Mouse (Mus musculus) lung, postnatal 0 days (tissue): ENCODE measurements around the gene Bloc1s1.

ENCODE experiments used
- CTCF ChIP-seq: IDR thresholded peaks from 2 replicates; pipeline ENCODE4 v1.5.1; 2016; ENCODE audit warnings: antibody characterized with exemption, mild to moderate bottlenecking
- EP300 ChIP-seq: IDR thresholded peaks from 2 replicates; pipeline ENCODE4 v1.6.1; 2016; ENCODE audit warnings: antibody characterized with exemption, mild to moderate bottlenecking, control low read depth

DNA sequence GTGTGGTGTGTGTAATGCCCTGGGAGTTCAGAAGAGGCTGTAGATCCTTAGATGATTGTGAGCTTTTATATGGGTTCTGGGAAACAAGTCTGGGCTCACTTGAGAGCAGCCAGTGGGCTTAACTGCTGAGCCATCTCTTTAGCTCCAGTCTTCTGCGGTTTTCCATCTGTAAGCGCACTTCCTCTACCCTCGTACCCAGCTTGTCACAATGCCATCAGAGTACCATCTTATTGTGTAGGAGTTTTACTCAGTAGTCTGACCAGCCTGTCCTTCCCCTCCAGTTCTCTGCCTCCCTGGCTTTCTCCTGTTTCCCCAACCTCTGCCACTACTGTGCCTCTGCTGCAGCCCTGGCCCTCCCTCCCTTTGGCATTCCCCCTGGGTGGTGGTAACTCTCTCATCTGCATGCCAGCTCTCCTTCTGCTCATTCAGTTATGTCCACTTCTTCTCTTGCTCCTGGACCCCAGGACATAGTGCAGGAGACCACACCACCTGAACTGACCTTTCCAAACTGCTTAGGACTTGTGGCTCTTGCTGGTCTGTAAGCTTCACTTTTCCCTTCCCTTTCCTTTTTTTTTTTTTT is 21.3 kb downstream of the Bloc1s1 start:
- TF ChIP-seq CTCF (no peak), EP300 (no peak)
